Comparison of ENCODE assay signal across 17 mouse cellular contexts in the genomic region with DNA sequence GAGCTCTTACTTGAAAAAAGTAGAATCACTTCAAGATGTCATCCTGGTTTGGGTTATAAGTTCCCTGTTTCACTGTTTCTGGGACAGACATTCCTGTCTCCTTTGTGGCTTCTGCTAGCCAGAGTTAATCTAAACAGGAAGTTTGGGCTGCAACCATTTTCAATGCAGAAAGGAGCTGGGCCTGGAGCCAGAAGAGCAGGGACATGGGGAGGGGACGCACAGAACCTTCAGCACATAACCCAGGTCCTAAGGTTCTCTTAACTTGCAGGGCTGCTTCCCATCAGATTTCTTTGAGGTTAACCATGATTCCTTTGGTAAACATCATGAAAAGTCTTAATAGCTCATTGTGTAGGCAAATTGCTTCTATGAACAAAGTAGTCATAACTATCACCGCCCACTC. TPM values are rescaled to one million over a fixed set of nuclear protein-coding genes. Genes with fewer than 3 reads are reported as not detected.
DNase-seq lines count a peak whose midpoint lies in the region; ATAC-seq and TF ChIP-seq lines count a peak whose summit lies in the region.
"Had no signal": no experiment of that assay in that cellular context is flagged by ENCODE, and none has a peak within 500 bp of the region (broad histone marks: within the 10 kb centered on the region; RNA-seq: fewer than 3 reads in every experiment).

No protein-coding gene starts in this region.

- peak; percentile 32 for DNase-seq in embryonic facial prominence, embryonic 14.5 days (ENCODE audit: low spot score)
- no peak for DNase-seq in embryonic facial prominence, embryonic 10.5 days (ENCODE audit: low spot score)
- DNase-seq in layer of hippocampus, adult 2 months (ENCODE audit: low spot score in 2 of 2) = no peak
- no peak for DNase-seq in layer of hippocampus, postnatal 25 days (ENCODE audit: extremely low spot score in 1 of 2, low spot score in 1 of 2)
- peak; percentile 74 for DNase-seq in 416B (ENCODE audit: low read depth)
- peak; percentile 82 for DNase-seq in lung, postnatal 10 days
- no peak for DNase-seq in cerebellum, postnatal 36 days
- DNase-seq: cerebellum, adult 9-10 months; gastrocnemius, postnatal 10 days; heart, postnatal 36 days; kidney, adult 18-20 months had no signal

- H3K9ac ChIP-seq in embryonic facial prominence, embryonic 14.5 days (ENCODE audit: low read depth, low read length) = no peak overlapping the region
- H3K9ac ChIP-seq: forebrain, embryonic 12.5 days; heart, embryonic 12.5 days; limb, embryonic 12.5 days; liver, embryonic 14.5 days had no signal

- peaks cover 20% of the 10 kb centered on the region for H3K4me1 ChIP-seq in embryonic facial prominence, embryonic 14.5 days (ENCODE audit: control insufficient read depth, insufficient read depth, low read length)
- H3K4me1 ChIP-seq in embryonic facial prominence, embryonic 10.5 days = peaks cover 8% of the 10 kb centered on the region; the same call in 1 of the 2 replicates

- H3K36me3 ChIP-seq in embryonic facial prominence, embryonic 14.5 days (ENCODE audit: control insufficient read depth, insufficient read depth, low read length) = no peaks in the 10 kb centered on the region
- H3K36me3 ChIP-seq in embryonic facial prominence, embryonic 10.5 days (replicated peaks) = no peaks in the 10 kb centered on the region
- H3K36me3 ChIP-seq: forebrain, embryonic 12.5 days; heart, embryonic 12.5 days; limb, embryonic 12.5 days had no signal

- H3K27ac ChIP-seq in embryonic facial prominence, embryonic 14.5 days (replicated peaks; ENCODE audit: low read depth, low read length) = no peak overlapping the region
- H3K27ac ChIP-seq in embryonic facial prominence, embryonic 10.5 days (replicated peaks) = no peak overlapping the region
- H3K27ac ChIP-seq in layer of hippocampus, adult 2 months = 0 out of 2 replicates have a peak overlapping the region, but pooled peaks have one; percentile 52
- H3K27ac ChIP-seq: forebrain, embryonic 12.5 days; hindbrain, postnatal 0 days; limb, embryonic 12.5 days; liver, embryonic 14.5 days had no signal

- 68% methylated on average over 2 of the region's 2 CpGs for WGBS in embryonic facial prominence, embryonic 14.5 days
- 85% methylated on average over 2 of the region's 2 CpGs for whole genome bisulfite sequencing in embryonic facial prominence, embryonic 10.5 days

- no peaks in the 10 kb centered on the region for H3K9me3 ChIP-seq in embryonic facial prominence, embryonic 14.5 days (ENCODE audit: control insufficient read depth, low read length)
- no peaks in the 10 kb centered on the region for H3K9me3 ChIP-seq in embryonic facial prominence, embryonic 10.5 days
- H3K9me3 ChIP-seq: forebrain, embryonic 12.5 days; heart, embryonic 12.5 days; limb, embryonic 12.5 days had no signal

- H3K4me3 ChIP-seq in embryonic facial prominence, embryonic 14.5 days (ENCODE audit: low read depth, low read length) = no peak overlapping the region
- no peak overlapping the region for H3K4me3 ChIP-seq in embryonic facial prominence, embryonic 10.5 days
- H3K4me3 ChIP-seq in layer of hippocampus, adult 2 months = no peak overlapping the region
- H3K4me3 ChIP-seq: forebrain, embryonic 12.5 days; heart, embryonic 12.5 days; limb, embryonic 12.5 days had no signal

- H3K27me3 ChIP-seq in embryonic facial prominence, embryonic 14.5 days (replicated peaks; ENCODE audit: control insufficient read depth, insufficient read depth, low read length) = no peaks in the 10 kb centered on the region
- H3K27me3 ChIP-seq in embryonic facial prominence, embryonic 10.5 days (replicated peaks; ENCODE audit: low read depth, poor library complexity, severe bottlenecking) = no peaks in the 10 kb centered on the region
- H3K27me3 ChIP-seq: forebrain, embryonic 12.5 days; heart, embryonic 12.5 days; limb, embryonic 12.5 days had no signal

- ATAC-seq in embryonic facial prominence, embryonic 14.5 days (ENCODE audit: low read depth) = no peak
- ATAC-seq in megakaryocyte-erythroid progenitor cell, adult 5-6 weeks (replicated peaks; ENCODE audit: low FRiP score, low TSS enrichment, poor library complexity, severe bottlenecking) = no peak
- ATAC-seq: hindbrain, postnatal 0 days had no signal

- H3K4me2 ChIP-seq in embryonic facial prominence, embryonic 14.5 days (ENCODE audit: low read depth, low read length) = no peak overlapping the region
- H3K4me2 ChIP-seq: forebrain, embryonic 12.5 days; heart, embryonic 12.5 days; limb, embryonic 12.5 days had no signal

- no peak for TF ChIP-seq CTCF in layer of hippocampus, adult 2 months (conservative IDR thresholded peaks at IDR 0.05)

RNA-seq across cellular contexts. Expression of a gene that starts 4.3 kb away (rescaled TPM):
- polyA plus RNA-seq in embryonic facial prominence, embryonic 14.5 days (2014; fragmentation: Nextera tagmentation; extraction: Ambion mirVana) = 54.2 and 55.7 TPM in 2 replicates
- polyA plus RNA-seq in embryonic facial prominence, embryonic 10.5 days (2016; fragmentation: Nextera tagmentation; extraction: Ambion mirVana) = 52.8 and 55.1 TPM in 2 replicates
- 10 to 100 TPM; 48.2 to 51.5 TPM for total RNA-seq in layer of hippocampus, adult 2 months (2021)
- total RNA-seq in layer of hippocampus, postnatal 25 days (2021) = 10 to 100 TPM; 49.1 to 58.5 TPM
- total RNA-seq in megakaryocyte-erythroid progenitor cell, adult 5-6 weeks (2014; fragmentation: Nextera tagmentation) = 6.6 and 15.3 TPM in 2 replicates
- total RNA-seq in megakaryocyte-erythroid progenitor cell, adult 5-6 weeks (2017) = 13.6 and 25.1 TPM in 2 replicates

RNA-seq across cellular contexts. Expression of a gene that starts 56.4 kb away (rescaled TPM):
- 1.5 and 1.9 TPM in 2 replicates for polyA plus RNA-seq in embryonic facial prominence, embryonic 14.5 days (2014; fragmentation: Nextera tagmentation; extraction: Ambion mirVana)
- 1.3 and 1.8 TPM in 2 replicates for polyA plus RNA-seq in embryonic facial prominence, embryonic 10.5 days (2016; fragmentation: Nextera tagmentation; extraction: Ambion mirVana)
- total RNA-seq in layer of hippocampus, adult 2 months (2021) = 1 to 10 TPM; 1.1 to 1.8 TPM
- 1 to 10 TPM in 1 of 2 experiments, under 1 TPM in 1; 0.49 to 2.6 TPM for total RNA-seq in layer of hippocampus, postnatal 25 days (2021)
- total RNA-seq in megakaryocyte-erythroid progenitor cell, adult 5-6 weeks (2014; fragmentation: Nextera tagmentation) = 1.8 TPM in 1 of 2 replicates, not detected in the other
- not detected in 2 replicates for total RNA-seq in megakaryocyte-erythroid progenitor cell, adult 5-6 weeks (2017)
- total RNA-seq: hindbrain, postnatal 0 days had no signal

RNA-seq across cellular contexts. Expression of a gene that starts 56.5 kb away (rescaled TPM):
- 121 and 126 TPM in 2 replicates for polyA plus RNA-seq in embryonic facial prominence, embryonic 14.5 days (2014; fragmentation: Nextera tagmentation; extraction: Ambion mirVana)
- polyA plus RNA-seq in embryonic facial prominence, embryonic 10.5 days (2016; fragmentation: Nextera tagmentation; extraction: Ambion mirVana) = 115 and 119 TPM in 2 replicates
- total RNA-seq in layer of hippocampus, adult 2 months (2021) = 100 to 1,000 TPM; 251 to 256 TPM
- 100 to 1,000 TPM; 271 to 283 TPM for total RNA-seq in layer of hippocampus, postnatal 25 days (2021)
- 104 and 113 TPM in 2 replicates for total RNA-seq in megakaryocyte-erythroid progenitor cell, adult 5-6 weeks (2014; fragmentation: Nextera tagmentation)
- total RNA-seq in megakaryocyte-erythroid progenitor cell, adult 5-6 weeks (2017) = 115 and 124 TPM in 2 replicates

Comparison
In these comparisons a context has a peak if more than half of its experiments do, and no peak if none do; other contexts are left out.
1. DNase-seq: peak in embryonic facial prominence, embryonic 14.5 days (single experiment), 416B (single experiment) and lung, postnatal 10 days (single experiment); none in embryonic facial prominence, embryonic 10.5 days (single experiment), layer of hippocampus, adult 2 months (0 of 2), layer of hippocampus, postnatal 25 days (0 of 2) and cerebellum, postnatal 36 days (0 of 2).